Mouse (Mus musculus): ENCODE data around the gene Ksr2. TPM values are rescaled to one million over a fixed set of nuclear protein-coding genes. Genes with fewer than 3 reads are reported as not detected.
A peak's percentile ranks its signal among the peaks of the same experiment; 100 is the strongest.
"Not testable (repeated sequence)": the region's sequence is repeated elsewhere in the genome, so short reads cannot be mapped to it uniquely, and the experiment has no call there.

The Ksr2 gene
- polyA plus RNA-seq, 1 experiment from 2014 or later = 1.4 TPM

DNA sequence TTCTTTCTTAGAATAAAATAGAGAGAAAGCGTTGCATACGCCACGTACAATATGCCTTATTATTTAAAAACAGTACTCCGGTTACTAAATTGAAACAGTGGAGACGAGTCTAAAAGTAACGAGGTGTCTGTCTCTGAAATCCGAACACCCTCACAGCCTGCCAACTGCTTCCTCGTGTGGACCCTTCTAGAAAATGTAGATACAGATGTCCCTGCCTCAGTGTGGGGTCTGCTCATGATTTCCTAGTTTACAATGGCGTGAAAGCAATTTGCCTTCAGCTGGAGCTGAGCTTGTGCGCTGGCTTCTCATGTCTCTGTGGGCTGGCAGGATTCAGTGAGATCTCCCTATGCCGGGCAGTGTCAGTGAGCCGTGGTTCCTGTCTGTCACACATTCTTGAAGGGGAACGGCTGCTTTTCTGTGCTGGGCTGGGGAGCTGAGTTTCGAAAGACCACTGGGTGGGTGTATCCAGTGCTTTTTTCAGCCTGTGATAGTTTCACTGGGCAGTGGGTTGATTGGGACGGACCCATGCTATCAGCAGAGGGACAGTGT, 194.0 kb downstream of the Ksr2 start:
- WGBS = 72% methylated on average over 15 of the region's 15 CpGs
- H3K9me3 ChIP-seq (ENCODE audit: control insufficient read depth, low read length) = no peaks in the 10 kb centered on the region
- H3K9ac ChIP-seq (ENCODE audit: low read length) = no peak overlapping the region
- H3K4me3 ChIP-seq (ENCODE audit: low read depth, low read length) = no peak overlapping the region
- H3K36me3 ChIP-seq (ENCODE audit: control insufficient read depth, insufficient read depth, low read length) = no peaks in the 10 kb centered on the region
- DNase-seq (ENCODE audit: low spot score) = no peak
- H3K27ac ChIP-seq (ENCODE audit: low read depth, low read length) = no peak overlapping the region
- no peaks in the 10 kb centered on the region for H3K27me3 ChIP-seq (ENCODE audit: control insufficient read depth, insufficient read depth, low read length)
- no peak for ATAC-seq (ENCODE audit: insufficient read depth, low FRiP score, low TSS enrichment)
- no peak overlapping the region for H3K4me2 ChIP-seq (ENCODE audit: low read depth)
- no peaks in the 10 kb centered on the region for H3K4me1 ChIP-seq (ENCODE audit: control insufficient read depth, insufficient read depth, low read length)

DNA sequence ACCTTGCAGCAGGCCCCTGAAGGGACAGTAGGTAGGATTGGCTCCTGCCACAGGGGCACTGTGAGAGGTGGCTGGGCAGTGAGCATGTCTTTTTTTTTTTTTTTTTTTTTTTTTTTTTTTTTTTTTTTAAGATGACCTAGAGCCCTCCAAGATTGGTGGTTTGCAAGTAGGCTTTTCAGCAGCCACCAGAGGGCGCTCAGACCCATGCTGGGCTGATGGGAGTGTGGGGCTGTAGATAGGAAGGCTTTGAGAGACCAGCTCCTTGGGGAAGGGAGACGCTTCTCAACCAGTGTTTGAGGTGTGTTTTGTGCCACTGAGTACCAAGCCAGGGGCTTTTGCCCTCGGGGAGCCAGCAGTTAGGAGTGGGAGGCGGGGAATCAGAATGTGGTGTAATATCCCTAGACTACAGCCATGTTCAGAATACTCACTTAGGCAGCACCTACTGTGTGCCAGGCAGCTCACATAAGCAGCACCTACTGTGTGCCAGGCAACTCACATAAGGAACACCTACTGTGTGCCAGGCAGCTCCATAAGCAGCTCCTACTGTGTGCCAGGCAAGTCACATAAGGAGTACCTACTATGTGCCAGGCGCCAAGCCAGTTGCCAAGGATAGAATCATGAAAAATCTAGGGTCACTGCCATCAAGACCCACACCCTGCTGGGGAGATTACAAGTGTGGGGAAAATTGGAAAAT, 200.7 kb downstream of the Ksr2 start:
- 39% methylated on average over 5 of the region's 5 CpGs for WGBS
- Histone ChIP-seq H3K4me2 (ENCODE audit: low read depth) (no peak overlapping the region), H3K27ac (ENCODE audit: low read depth, low read length) (no peak overlapping the region), H3K9me3 (ENCODE audit: control insufficient read depth, low read length) (no peaks in the 10 kb centered on the region), H3K9ac (ENCODE audit: low read length) (no peak overlapping the region), H3K4me1 (ENCODE audit: control insufficient read depth, insufficient read depth, low read length) (no peaks in the 10 kb centered on the region), H3K27me3 (ENCODE audit: control insufficient read depth, insufficient read depth, low read length) (no peaks in the 10 kb centered on the region), H3K4me3 (ENCODE audit: low read depth, low read length) (no peak overlapping the region), H3K36me3 (ENCODE audit: control insufficient read depth, insufficient read depth, low read length) (no peaks in the 10 kb centered on the region)
- ATAC-seq (ENCODE audit: insufficient read depth, low FRiP score, low TSS enrichment) (no peak), DNase-seq (ENCODE audit: low spot score) (peak; percentile 84)

DNA sequence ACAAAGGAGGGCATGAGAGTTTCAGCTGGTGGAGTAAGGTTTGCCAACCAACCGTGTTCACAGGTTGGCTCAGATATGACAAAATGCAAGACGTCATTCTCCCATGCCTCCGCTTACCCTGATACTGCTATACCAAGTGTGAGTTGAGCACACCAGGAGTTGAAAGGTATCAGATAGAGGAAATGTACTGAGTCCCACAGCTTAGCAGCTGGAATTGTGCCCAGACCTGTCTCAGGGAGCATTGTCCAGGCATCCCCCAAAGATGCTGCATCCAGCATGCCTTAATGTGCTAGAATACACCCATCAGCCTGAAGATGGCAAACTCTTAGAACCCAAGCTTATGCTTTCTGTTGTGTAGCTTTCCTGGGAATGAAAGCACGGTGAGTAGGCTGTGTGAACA, 206.5 kb downstream of the Ksr2 start:
- no peak for ATAC-seq (ENCODE audit: insufficient read depth, low FRiP score, low TSS enrichment)
- Histone ChIP-seq H3K4me3 (ENCODE audit: low read depth, low read length) (no peak overlapping the region), H3K27me3 (ENCODE audit: control insufficient read depth, insufficient read depth, low read length) (no peaks in the 10 kb centered on the region), H3K9ac (ENCODE audit: low read length) (no peak overlapping the region), H3K36me3 (ENCODE audit: control insufficient read depth, insufficient read depth, low read length) (no peaks in the 10 kb centered on the region), H3K27ac (ENCODE audit: low read depth, low read length) (no peak overlapping the region), H3K4me1 (ENCODE audit: control insufficient read depth, insufficient read depth, low read length) (0 out of 2 replicates have a peak, but pooled peaks cover 7% of the 10 kb centered on the region), H3K9me3 (ENCODE audit: control insufficient read depth, low read length) (no peaks in the 10 kb centered on the region), H3K4me2 (ENCODE audit: low read depth) (no peak overlapping the region)
- WGBS = 89% methylated on average over 4 of the region's 4 CpGs
- no peak for DNase-seq (ENCODE audit: low spot score)

DNA sequence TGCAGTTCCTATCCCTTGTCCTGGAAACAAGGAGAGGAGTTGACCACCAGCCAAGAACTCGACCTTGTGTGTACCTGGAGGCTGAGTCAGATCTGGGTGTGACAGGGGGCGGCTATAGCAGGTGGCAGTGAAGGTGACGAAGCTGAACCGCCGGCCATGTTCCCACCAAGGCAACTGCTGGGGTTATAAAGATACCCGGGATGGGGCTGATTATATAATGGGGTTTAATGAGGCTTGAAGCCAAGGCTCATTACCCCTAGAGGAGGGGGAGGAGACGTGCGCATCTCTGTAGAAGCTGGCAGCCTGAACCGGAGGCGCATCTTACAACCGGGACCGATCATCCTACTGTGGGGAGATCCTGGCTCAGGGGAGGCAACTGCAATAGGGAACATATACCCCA, 208.4 kb downstream of the Ksr2 start:
- Histone ChIP-seq H3K36me3 (ENCODE audit: control insufficient read depth, insufficient read depth, low read length) (no peaks in the 10 kb centered on the region), H3K27ac (ENCODE audit: low read depth, low read length) (no peak overlapping the region), H3K4me2 (ENCODE audit: low read depth) (no peak overlapping the region), H3K27me3 (ENCODE audit: control insufficient read depth, insufficient read depth, low read length) (no peaks in the 10 kb centered on the region), H3K9me3 (ENCODE audit: control insufficient read depth, low read length) (no peaks in the 10 kb centered on the region), H3K4me3 (ENCODE audit: low read depth, low read length) (no peak overlapping the region), H3K9ac (ENCODE audit: low read length) (no peak overlapping the region), H3K4me1 (ENCODE audit: control insufficient read depth, insufficient read depth, low read length) (0 out of 2 replicates have a peak, but pooled peaks cover 7% of the 10 kb centered on the region)
- 23% methylated on average over 12 of the region's 12 CpGs for WGBS
- DNase-seq (ENCODE audit: low spot score) (peak; percentile 46), ATAC-seq (ENCODE audit: insufficient read depth, low FRiP score, low TSS enrichment) (no peak)

GRCm38 (mm10) chr5:117623206-117623605, 209.4 kb downstream of the Ksr2 start:
- H3K4me2 ChIP-seq (ENCODE audit: low read depth); H3K4me1 ChIP-seq (ENCODE audit: control insufficient read depth, insufficient read depth, low read length); H3K4me3 ChIP-seq (ENCODE audit: low read depth, low read length); H3K36me3 ChIP-seq (ENCODE audit: control insufficient read depth, insufficient read depth, low read length); DNase-seq (ENCODE audit: low spot score); H3K27me3 ChIP-seq (ENCODE audit: control insufficient read depth, insufficient read depth, low read length); H3K9me3 ChIP-seq (ENCODE audit: control insufficient read depth, low read length); H3K9ac ChIP-seq (ENCODE audit: low read length); ATAC-seq (ENCODE audit: insufficient read depth, low FRiP score, low TSS enrichment); H3K27ac ChIP-seq (ENCODE audit: low read depth, low read length): not testable (repeated sequence)
- WGBS = 86% methylated on average over 4 of the region's 4 CpGs

- no peak overlapping the region for H3K4me2 ChIP-seq (ENCODE audit: low read depth)
- ATAC-seq (ENCODE audit: insufficient read depth, low FRiP score, low TSS enrichment) (no peak), DNase-seq (ENCODE audit: low spot score) (peak; percentile 43)
- H3K4me1 ChIP-seq (ENCODE audit: control insufficient read depth, insufficient read depth, low read length) = 0 out of 2 replicates have a peak, but pooled peaks cover 7% of the 10 kb centered on the region
- no peak overlapping the region for H3K9ac ChIP-seq (ENCODE audit: low read length)
- no peak overlapping the region for H3K4me3 ChIP-seq (ENCODE audit: low read depth, low read length)
- WGBS = 0% methylated on average over 4 of the region's 4 CpGs
- no peaks in the 10 kb centered on the region for H3K36me3 ChIP-seq (ENCODE audit: control insufficient read depth, insufficient read depth, low read length)
- H3K9me3 ChIP-seq (ENCODE audit: control insufficient read depth, low read length) = no peaks in the 10 kb centered on the region
- no peaks in the 10 kb centered on the region for H3K27me3 ChIP-seq (ENCODE audit: control insufficient read depth, insufficient read depth, low read length)
- H3K27ac ChIP-seq (ENCODE audit: low read depth, low read length) = no peak overlapping the region
Measured at GRCm38 (mm10) chr5:117626907-117627306, 213.1 kb downstream of the Ksr2 start.

- H3K27me3 ChIP-seq (ENCODE audit: control insufficient read depth, insufficient read depth, low read length) = no peaks in the 10 kb centered on the region
- H3K9me3 ChIP-seq (ENCODE audit: control insufficient read depth, low read length) = no peaks in the 10 kb centered on the region
- H3K4me1 ChIP-seq (ENCODE audit: control insufficient read depth, insufficient read depth, low read length) = no peaks in the 10 kb centered on the region
- no peak overlapping the region for H3K4me3 ChIP-seq (ENCODE audit: low read depth, low read length)
- no peak overlapping the region for H3K9ac ChIP-seq (ENCODE audit: low read length)
- H3K4me2 ChIP-seq (ENCODE audit: low read depth) = no peak overlapping the region
- peak; percentile 38 for DNase-seq (ENCODE audit: low spot score)
- ATAC-seq (ENCODE audit: insufficient read depth, low FRiP score, low TSS enrichment) = no peak
- H3K36me3 ChIP-seq (ENCODE audit: control insufficient read depth, insufficient read depth, low read length) = no peaks in the 10 kb centered on the region
- H3K27ac ChIP-seq (ENCODE audit: low read depth, low read length) = no peak overlapping the region
- WGBS = 49% methylated on average over 7 of the region's 7 CpGs
Measured at GRCm38 (mm10) chr5:117628351-117628750, 214.6 kb downstream of the Ksr2 start.

GRCm38 (mm10) chr5:117629570-117629969, 215.8 kb downstream of the Ksr2 start:
- H3K9me3 ChIP-seq (ENCODE audit: control insufficient read depth, low read length) = no peaks in the 10 kb centered on the region
- no peak overlapping the region for H3K4me2 ChIP-seq (ENCODE audit: low read depth)
- no peaks in the 10 kb centered on the region for H3K36me3 ChIP-seq (ENCODE audit: control insufficient read depth, insufficient read depth, low read length)
- H3K4me3 ChIP-seq (ENCODE audit: low read depth, low read length) = no peak overlapping the region
- H3K27me3 ChIP-seq (ENCODE audit: control insufficient read depth, insufficient read depth, low read length) = no peaks in the 10 kb centered on the region
- DNase-seq (ENCODE audit: low spot score) (no peak), ATAC-seq (ENCODE audit: insufficient read depth, low FRiP score, low TSS enrichment) (no peak)
- WGBS = 91% methylated on average over 14 of the region's 14 CpGs
- no peak overlapping the region for H3K27ac ChIP-seq (ENCODE audit: low read depth, low read length)
- H3K9ac ChIP-seq (ENCODE audit: low read length) = no peak overlapping the region
- H3K4me1 ChIP-seq (ENCODE audit: control insufficient read depth, insufficient read depth, low read length) = no peaks in the 10 kb centered on the region

GRCm38 (mm10) chr5:117635211-117635610, 221.4 kb downstream of the Ksr2 start:
- DNase-seq (ENCODE audit: low spot score) = no peak
- no peak overlapping the region for H3K4me3 ChIP-seq (ENCODE audit: low read depth, low read length)
- H3K9ac ChIP-seq (ENCODE audit: low read length) = no peak overlapping the region
- no peak for ATAC-seq (ENCODE audit: insufficient read depth, low FRiP score, low TSS enrichment)
- no peaks in the 10 kb centered on the region for H3K27me3 ChIP-seq (ENCODE audit: control insufficient read depth, insufficient read depth, low read length)
- H3K9me3 ChIP-seq (ENCODE audit: control insufficient read depth, low read length) = no peaks in the 10 kb centered on the region
- H3K27ac ChIP-seq (ENCODE audit: low read depth, low read length) = no peak overlapping the region
- no peaks in the 10 kb centered on the region for H3K4me1 ChIP-seq (ENCODE audit: control insufficient read depth, insufficient read depth, low read length)
- H3K4me2 ChIP-seq (ENCODE audit: low read depth) = no peak overlapping the region
- H3K36me3 ChIP-seq (ENCODE audit: control insufficient read depth, insufficient read depth, low read length) = no peaks in the 10 kb centered on the region
- 90% methylated on average over 2 of the region's 2 CpGs for WGBS
